Mouse (Mus musculus) yolk sac, embryonic 10.5 days (tissue): ENCODE data around the gene Ruvbl1.
A peak's percentile ranks its signal among the peaks of the same experiment; 100 is the strongest.

Experiments
- DNase-seq: peaks from one replicate; pipeline ENCODE4 v3.0.0-alpha.2; 2017; ENCODE audit warnings: low spot score

Ruvbl1 gene

DNA sequence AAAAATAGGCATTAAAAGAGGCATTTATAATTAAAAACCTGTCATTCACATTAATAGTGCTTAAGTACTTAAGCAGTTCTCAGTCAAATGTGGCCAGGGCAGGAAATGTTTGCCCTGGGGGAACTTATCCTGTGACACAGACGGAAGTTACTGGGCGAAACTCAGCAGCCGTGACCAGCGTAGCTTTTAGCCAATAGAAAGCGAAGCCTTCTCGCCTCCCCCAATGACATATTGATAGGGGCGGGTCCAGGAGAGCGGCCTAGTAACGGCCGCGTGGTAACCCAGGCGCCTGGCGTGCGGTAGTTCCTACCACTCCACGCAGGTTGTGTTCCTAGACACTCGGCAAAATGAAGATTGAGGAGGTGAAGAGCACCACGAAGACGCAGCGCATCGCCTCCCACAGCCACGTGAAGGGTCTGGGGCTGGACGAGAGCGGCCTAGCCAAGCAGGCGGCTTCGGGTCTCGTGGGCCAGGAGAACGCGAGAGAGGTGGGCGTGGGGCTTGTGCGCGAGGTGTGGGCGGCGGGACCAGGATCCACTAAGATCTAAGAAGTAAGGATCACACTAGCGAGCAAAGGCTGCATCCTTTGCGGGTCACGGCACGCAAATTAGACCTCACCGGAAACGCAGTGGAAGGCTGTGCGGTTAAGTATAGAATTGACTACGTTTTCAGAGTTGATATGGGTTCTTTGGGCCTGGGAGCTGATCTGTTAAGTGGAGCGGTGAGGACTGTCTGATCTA is at the start of gene Ruvbl1:
TSS of gene Ruvbl1 (plus strand) at position 229 of the 740 bp plus-strand sequence.
- peak; percentile 92 for DNase-seq

DNA sequence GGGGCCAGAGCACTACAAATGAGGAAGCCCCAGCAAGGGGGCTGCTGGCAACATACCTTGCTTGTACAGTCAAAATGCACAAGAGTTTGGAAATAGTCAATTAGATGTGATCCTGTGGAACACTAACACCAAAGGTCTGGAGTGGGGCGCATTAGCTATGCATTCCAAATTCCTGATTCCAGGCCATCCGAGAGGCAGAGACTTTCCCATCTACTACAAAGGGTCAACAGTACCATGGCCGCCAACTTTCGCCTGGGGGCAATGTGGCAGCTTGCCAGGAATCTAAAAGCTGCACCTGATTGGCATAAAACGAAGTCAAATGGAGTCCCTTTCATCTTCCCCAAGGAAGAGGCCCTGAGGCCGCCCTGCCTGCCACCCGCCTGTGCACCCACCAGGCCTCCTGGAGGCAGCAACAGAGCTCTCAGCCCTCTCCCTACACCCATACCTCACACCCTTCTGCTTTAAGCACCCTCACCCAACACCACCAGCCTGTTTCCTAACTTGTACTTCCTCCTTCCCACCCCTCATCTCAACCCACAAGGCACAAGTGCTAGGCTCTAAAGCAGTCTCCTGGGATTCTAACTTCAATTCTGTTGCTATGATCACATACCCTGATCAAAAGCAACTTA is 49.0 kb upstream of the Ruvbl1 start:
- no peak for DNase-seq

DNA sequence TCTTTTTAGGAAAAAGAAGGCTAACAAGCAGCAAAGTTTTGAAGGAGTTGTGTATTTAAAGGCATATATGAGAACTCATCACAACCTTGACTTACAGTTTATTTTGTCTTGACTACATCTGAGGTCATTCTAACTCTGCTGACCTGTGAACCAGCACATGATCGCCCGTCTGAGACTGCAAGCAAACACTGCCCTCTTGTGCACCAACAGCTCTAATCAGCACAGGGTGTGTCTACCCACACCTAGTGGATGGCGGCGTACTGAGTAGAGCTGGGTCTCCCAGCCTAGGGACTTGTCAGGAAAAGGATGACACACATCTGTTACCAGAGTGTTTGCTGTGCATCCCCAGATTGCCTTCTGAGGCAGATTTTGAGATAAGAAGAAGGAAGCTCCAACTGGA is 34.0 kb upstream of the Ruvbl1 start:
- DNase-seq, result peak; percentile 70

DNA sequence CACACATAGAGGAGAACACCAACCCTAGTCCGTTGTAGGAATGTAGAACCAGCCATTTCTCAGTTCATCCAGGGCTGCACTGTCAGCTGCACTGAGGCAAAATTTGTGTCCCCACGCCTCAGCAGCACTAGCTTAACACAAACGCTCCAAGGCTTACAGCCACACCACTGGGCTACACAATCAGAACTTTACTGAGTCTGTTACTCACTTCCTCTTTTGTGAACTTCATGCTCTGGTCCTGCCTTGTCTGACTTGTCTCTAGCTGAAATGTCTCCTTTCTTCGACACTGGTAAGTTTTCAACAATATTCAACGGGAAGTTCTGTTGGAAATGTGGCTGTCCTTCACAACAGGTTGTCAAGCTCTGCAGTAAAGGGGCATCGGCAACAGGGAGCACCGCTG is 29.6 kb upstream of the Ruvbl1 start:
- DNase-seq, result no peak

DNA sequence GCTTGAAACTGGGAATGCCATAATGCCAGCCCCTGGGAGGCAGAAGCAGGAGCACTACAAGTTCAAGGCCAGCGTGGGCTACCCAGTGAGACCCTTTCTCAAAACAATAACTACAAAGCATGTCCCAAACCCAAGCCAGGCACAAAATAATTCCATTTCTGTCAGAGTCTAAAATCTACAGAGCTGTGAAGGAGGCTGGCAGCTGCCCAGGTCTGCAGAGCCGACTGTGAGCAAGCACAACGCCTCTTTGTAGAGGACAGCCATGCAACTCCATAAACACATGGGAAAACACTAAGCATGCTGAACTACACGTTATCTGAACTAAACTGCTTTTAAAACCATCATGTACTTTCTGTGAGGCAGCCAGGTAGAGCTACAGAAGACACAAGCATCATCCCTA is 26.2 kb upstream of the Ruvbl1 start:
- no peak for DNase-seq

DNA sequence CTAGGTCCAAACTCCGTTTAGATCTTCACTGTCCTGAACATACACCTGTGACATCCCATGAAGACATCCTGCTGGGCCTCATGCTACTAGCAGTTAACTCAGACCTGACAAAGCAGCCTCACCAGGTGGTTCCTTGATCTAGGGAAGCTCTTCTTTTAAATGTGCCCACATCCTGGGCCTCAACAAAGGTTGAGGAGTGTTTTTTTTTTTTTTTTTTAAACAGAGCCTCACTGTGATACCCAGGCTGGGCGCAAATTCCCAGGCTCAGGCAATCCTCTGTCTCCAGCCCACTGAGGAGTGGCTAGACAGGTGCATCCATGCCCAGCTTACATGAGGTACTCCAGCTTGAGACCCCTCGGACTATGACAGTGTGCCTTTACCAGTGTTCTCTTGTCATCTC is 22.7 kb upstream of the Ruvbl1 start:
- no peak for DNase-seq

DNA sequence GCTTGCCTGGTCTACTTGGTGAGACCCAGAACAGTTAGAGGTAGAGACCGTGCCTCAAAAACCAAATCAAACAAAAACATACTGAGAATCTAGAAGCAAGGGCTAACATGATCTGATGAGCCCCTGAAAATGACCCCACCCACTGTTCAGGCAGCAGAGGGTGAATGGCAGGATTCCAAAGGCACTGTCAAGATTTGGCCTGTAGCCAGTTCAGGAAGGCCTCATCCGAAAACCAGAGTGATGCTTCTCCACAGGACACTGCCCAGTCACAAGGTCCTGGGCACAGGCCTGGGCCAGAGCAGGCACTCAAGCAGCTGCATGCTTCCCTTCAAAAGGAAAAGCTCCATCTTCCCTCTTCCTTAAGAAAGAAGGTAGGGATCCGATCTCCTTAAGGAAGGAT is 21.8 kb upstream of the Ruvbl1 start:
- DNase-seq, result peak; percentile 9

DNA sequence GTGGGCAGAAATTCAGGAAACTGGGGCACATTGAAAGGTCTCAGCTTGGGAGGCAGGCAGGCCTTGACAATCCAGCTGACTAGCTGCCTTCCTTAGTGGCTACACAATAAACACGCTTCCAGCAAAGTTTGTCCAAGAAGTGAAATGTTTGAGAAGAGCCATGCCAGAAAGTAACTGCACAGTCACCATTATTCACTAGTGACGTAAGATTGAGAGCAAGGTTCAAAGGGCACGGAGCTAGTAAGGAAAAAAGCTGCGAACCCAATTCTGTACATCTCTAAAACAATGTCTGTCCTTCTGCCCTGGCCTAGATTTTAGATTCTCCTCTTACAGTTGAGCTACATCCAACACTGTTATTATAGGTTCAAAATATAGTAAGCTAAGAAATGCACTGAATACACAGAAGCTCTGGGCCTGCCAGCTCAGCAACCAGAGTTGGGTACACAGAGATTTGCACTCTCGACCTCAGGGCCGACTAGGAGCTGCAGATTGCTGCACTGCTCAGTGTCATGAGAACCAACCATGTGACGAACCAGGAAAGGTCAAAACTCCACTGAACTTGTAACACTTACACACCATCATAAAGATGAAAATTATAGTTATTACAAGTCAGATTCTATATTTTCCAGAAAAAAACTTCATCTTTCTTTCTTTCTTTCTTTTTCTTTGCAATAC is 21.0 kb upstream of the Ruvbl1 start:
- peak; percentile 83 for DNase-seq

DNA sequence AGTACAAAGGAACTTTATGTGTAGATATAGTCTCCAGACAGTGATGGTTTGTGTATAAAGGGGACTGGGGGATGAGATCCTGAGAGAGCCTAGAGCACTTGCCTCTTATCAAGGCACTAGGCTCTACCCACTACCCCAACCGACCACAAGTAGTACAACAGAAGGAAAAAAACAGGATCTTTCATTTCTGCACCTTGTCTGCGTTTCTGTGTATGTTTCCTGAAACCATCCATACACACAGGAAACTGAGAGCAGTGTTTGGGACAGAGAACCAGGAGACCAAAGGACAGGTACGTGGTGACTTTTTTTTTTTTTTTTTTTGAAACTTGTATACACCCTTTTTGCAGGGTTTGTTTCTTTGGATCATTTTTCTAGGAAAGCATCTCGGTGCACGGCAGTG is 19.5 kb upstream of the Ruvbl1 start:
- DNase-seq, result no peak

DNA sequence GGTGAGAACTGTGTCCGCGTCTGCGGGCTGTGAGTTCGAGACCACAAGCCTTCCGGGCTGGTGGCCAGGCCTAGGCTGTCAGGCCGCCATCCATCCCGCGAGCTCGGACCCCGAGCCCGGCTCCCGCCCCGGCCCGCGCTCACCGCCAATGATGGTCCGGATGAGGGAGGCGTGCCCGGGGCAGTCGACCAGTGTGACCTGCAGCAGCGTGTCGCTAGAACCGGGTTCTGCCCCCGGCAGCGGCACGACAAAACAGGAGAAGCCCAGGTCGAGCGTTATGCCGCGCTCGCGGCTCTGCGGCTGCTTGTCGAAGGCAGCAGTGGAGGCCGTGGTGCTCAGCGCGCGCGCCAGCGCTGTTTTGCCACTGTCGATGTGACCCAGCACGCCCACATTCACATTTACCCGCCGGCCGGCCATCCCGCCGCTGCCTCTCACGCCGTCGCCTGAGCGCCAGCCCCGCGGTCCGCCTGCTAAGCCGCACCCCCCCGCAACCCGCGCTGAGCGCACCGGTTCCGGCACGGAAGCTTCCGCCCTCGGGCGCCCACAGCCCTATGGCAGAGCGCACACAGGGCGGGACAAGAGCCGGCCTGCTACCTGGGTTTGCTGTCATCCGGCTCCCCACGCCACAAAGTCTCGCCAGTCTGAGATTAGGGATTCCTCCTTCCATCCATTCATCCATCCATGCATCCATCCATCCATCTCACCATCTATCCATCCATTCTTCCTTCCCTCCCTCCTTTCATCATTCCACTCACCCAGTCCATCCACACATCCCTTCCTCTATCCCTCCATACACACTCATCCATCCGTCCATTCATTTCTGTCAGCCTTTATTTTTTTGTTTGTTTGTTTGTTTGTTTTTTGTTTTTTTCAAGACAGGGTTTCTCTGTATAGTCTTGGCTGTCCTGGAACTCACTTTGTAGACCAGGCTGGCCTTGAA is 18.9 kb upstream of the Ruvbl1 start, which contains the start of gene Eefsec:
TSS of gene Eefsec (minus strand) at position 477 of the 940 bp plus-strand sequence.
- DNase-seq, result peak; percentile 84

DNA sequence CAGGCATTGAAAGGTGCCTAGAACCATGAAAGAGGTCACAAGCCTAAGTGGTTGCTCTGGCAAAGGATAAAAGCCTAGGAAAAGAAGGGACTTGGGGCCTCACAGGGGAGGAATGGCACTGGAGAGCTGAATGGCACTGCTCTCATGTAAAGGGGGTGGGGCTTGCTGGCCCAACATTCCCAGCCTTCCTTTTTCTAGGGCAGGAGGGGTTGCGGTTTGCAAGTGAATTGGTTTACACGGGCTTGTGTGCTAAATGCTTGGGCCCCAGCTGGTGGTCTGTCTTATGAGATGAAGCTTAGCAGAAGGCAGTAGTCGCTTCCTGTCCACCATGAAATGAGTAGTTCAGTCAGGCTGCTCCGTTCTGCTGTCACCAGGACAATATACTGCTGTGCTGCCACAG is 17.8 kb upstream of the Ruvbl1 start:
- DNase-seq, result no peak

DNA sequence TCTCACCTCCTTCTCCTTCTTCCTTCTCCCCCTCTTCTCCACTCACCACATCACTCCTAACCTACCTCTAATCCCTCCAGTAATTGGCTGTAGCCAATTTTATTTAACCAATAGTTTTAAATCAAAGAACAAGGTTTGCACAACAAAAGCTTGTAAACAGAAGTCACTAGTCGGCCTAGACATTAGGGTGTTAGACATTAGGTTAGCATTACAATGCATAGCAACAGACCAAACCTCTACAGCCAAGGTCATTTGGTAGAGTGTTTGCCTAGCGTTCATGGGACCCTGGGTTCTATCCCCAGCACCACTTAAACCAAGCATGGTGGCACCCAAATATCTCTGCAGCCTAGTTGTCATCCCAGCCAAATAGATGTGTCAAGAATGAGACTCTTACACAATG is 10.7 kb upstream of the Ruvbl1 start:
- DNase-seq, result no peak

DNA sequence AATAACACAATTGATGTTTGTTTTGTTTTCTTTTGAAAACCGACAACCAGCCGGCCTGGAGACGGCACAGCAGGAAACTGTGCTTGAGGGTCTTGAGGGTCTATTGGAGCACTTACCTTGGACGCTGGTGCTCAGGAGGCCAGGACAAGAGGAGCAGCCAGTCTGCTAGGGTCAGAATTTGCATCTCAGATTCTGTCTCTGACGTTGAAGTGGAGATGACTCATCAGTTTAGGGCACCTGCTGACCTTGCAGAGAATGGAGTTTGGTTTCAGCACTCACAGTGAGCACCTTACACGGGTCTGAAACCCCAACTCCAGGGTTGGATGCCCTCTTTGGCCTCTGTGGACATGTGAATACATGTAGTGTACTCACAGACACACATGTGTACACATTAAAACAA is 4.7 kb downstream of the Ruvbl1 start:
- DNase-seq, result no peak

DNA sequence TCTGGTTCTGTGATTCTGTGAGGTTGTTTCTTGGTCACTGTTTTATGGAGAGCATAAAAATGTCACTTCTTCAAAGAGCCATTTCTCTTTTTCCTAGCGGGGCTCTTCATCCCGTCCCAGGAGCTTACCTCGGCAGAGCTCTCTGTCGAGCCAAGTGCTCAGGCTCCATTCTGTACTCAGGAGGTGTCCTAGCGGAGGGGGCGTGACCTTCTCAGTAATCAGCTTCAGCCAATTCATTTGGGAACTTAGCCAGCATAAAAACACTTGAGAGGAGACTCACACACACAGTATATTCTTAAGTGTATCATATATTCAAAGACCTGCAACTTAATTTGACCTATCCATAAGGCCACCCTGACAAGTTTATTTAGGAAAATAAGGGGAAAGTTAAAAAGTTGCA is 15.2 kb downstream of the Ruvbl1 start:
- no peak for DNase-seq

DNA sequence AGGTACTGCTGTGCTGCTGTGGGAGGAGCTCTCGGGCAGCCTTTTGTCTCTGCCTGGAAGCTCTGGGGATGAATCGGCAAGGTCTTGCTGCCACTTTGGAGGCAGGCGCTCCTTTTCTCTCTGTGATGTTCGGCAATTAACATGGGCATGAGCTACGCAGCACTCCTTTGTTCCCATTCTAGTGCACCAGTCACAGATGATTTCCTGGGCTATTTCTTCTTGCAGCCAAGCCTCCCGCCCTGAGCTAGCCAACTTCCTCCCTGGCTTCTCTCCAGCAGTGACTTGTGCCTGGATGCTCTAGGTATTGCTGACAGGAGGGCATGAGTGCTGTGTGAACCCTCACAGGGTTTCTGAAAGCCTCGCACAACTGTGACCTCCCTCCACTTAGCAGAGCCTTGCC is 17.9 kb downstream of the Ruvbl1 start:
- no peak for DNase-seq

DNA sequence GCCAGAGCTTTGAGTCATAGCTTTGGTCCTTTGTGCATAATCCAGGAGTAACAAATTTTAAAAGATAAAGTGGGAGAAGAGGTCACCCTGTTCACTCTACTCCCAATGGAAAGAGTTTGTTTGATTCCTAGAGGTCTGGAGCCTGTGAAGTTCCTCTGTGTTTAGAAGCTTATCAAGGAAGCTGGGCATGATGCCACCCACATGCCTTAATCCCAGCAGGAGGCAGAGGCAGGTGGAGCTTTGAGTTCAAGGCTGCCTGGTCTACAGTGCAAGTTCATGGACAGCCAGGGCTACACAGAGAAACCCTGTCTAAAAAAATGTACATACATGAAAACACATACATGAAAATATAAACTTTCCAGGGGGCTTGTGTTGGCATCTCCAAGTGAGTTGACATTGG is 18.7 kb downstream of the Ruvbl1 start:
- DNase-seq, result no peak

DNA sequence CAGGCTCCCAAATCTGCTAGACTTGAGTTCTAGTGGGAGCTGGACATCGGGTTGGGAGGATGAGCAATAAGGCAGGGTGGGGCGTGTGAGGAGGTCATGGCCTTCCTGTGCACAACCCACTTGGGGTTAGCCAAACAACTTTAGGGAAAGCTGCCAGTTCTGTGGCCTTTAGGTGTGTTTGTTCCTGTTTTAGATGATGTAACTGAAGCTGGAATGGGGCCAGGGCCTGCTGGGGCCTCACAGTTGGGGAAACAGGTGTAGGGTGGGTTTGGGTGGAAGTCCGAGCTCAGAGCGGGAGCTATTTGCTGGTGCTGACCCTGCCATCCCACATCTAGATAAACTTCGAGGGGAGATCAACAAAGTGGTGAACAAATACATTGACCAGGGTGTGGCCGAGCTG is 20.2 kb downstream of the Ruvbl1 start:
- no peak for DNase-seq

DNA sequence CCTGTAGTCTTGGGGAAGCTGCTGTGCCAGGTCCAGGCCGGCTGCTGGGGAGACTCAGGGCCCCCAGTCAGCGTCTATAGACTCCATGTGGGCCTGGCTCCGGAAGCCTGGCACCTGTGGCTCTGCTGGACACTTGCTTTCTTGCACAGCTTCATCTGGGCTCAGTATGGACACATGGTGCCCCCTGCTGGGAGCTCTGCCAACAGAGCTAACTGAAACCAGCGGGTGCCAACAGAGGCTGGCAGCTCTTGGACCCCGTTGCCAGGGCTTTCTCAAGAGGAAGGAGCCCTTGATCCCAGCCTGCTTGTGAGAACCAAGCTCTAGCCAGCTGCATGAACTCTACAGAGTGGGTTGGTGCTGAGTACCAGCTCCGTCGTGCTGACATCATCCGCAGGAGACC is 21.7 kb downstream of the Ruvbl1 start:
- no peak for DNase-seq

DNA sequence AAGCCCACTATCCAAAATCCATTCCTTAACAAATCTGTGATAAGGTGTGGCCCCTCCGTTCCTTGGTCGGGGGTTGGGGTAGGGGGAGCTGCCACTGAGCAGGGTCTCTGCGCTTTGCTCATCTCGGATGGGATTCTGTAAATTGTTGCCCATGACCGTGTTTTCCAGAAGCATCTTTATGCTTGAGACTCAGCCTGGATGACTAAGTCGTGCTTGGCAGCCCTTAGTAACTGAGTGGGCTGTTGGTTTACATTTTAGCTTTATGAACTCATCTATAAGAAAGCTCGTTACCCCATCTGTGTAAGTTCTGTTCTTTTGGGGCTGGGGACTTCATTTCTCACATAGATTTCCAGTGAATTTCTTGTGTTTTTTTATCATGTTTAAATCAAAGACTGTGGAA is 23.8 kb downstream of the Ruvbl1 start:
- DNase-seq, result no peak

DNA sequence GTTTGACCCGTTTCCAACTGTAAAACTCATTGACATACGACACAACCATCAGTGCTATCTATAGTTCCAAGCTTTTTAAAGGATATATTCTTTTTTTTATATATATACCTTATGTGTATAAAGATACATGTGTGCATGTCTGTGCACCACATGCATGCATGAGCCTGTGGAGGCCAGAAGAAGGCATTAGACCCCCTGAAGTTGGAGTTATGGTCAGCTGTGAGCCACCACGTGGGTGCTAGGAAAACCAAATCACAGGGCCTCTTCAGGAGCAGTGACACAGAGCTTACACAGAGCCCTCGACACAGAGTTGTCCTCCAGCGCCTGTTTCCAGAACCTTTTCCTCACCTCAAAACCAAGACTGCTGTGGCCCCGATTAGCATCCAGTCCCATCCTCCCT is 24.6 kb downstream of the Ruvbl1 start:
- DNase-seq, result no peak

DNA sequence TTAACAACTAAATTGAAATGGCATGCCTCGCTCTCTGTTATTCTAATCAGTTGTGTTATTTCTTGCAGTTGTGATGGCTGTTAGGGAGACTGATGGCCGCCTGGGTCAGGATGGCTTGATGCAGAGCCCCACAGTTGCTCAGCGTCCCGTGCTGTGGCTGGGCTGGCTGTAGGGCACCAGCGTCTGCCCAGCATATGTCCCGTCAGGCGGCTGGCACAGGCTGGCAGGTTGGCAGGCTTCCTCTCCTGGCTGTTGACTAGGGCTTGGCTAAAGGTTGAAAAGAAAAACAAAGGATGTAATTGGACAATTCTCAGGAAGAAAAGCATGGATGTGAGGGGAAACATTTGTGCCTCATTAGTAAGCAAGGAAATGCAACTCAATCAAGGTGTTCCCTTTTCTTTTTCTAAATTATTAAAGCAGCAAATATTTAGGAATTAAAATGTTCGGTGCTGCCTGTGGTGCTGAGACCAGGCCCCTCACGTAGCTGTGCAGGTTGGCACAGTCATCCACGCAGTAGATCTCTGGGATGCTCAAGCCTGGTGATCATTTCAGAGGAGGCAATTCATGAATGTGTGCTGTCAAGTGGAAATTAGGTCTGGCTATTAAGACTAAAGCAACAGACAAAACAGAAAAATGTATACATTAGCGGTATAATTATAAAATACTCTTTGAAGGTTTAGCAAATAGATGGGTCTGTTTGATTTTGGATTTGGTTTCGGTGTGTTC is 25.6 kb downstream of the Ruvbl1 start:
- DNase-seq, result no peak

DNA sequence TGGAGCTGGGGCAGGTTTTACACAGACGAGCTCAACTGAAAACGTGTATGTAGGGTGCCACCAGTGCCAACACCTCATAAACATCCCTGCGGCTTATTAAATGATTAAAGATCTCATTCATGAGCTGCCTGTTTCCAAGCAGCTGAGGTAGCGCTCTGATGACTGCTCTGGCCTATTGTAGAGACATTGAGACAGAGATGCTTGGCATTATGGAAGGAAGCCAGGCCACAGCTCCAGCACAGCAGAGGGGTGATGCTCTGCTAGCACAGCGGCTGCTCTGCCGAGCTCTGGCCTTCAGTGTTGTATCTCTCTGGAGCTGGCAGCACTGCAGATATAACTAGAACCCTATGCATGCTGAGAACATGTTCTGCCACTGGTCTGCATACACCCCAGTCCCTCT is 28.5 kb downstream of the Ruvbl1 start:
- DNase-seq, result no peak
